Mouse (Mus musculus): ENCODE measurements around the gene Chmp4b.

The Chmp4b gene

GRCm38 (mm10) chr2:154720315-154720714 lies 68.8 kb downstream of the Chmp4b start:
- no peak for DNase-seq (ENCODE audit: low spot score)

DNA sequence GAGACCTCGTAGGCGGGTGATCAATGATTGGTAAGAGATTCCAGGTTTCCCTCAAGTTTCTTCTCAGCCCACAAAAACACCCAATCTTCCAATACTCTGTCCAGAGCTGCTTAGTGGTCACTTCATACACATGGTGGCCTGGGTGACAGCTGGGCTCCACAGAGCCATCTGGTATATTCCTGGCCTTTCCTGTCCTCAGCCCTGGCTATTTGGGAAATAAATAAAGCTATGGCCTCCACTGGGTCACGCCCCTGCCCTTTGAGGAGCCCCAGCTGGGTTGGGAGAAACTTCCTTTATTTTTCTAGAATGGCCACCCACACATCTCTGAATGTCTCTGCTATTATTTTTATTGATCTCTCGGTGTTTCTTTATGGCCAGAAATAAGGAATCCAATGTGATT lies 72.0 kb downstream of the Chmp4b start:
- no peak for DNase-seq (ENCODE audit: low spot score)

DNA sequence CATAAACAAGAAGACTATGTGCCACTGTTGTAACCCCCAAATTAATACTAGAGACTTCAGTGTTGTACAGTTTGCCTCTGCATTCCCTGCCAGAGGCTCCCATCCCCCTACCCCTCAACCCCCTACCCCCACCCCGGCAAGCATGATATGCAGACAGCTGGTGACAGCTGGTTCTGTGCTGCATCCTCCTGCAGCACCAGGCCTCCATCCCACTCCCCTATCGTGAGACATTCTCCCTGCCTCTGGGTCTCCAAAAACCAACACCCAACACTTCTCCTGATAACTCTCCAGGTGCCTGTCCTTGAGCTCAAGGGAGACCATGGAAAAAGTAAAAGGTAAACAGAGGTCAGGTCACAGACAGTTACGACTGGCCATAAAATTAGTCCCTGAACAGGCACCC lies 78.2 kb downstream of the Chmp4b start:
- DNase-seq (ENCODE audit: low spot score) = no peak

DNA sequence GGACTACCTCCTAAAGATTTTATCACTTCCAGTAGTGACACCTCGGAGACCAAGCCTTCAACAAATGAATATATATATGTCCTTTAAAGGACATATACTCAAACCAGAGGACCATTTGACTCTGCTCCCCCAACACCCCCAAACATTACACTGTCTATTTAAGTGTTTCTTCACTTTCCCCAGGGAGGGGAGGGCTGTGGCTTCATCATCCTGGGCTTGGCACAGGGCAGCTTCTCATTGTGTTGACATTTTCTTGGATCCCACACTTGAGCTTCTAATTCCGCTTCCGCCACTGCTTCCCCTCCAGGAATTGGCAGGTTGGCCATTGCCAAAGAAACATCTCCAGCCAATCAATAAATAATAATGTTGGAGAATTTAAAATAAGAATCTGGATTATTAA lies 79.3 kb downstream of the Chmp4b start:
- no peak for DNase-seq (ENCODE audit: low spot score)

GRCm38 (mm10) chr2:154731916-154732315 lies 80.4 kb downstream of the Chmp4b start:
- no peak for DNase-seq (ENCODE audit: low spot score)

- DNase-seq (ENCODE audit: low spot score) = no peak
Observed at GRCm38 (mm10) chr2:154732503-154733141, 81.1 kb downstream of the Chmp4b start.

DNA sequence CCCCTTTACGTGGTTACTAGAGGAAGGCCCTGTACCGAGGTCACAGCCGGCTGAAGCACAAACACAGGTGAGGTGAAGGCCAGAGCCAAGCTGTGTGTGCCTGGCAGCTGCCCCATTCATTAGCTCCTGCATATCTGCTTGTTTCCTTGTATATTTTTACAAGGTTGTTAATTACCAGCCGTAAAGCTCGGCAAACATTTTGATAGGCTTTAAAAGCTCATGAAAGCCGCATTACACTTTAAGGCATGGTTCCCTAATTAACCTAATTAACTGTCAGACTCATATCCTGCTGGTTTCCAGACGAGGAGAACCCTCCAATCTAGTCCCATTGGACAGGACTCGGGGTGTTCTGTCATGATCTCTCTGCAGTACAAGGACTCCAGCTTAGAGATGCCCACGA lies 83.5 kb downstream of the Chmp4b start:
- DNase-seq (ENCODE audit: low spot score) = no peak

DNA sequence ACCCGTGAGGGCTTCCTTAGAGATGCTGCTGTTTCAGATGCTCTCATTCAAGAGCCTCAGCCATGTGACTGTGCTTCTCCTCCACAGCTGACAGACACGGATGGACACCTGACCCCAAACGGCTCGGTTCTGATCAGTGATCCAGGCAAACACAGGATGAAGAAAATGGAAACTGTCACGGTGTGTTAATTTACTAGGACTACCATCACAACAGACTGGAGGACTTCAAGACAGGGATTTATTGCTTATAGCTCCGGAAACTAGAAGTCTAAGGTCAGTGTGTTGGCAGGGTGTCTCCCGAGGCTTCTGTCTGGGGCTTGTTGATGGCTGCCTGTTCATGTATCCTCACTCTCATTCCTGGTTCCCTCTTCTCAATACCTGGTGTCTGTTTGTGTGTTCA lies 83.9 kb downstream of the Chmp4b start:
- DNase-seq (ENCODE audit: low spot score) = no peak

DNA sequence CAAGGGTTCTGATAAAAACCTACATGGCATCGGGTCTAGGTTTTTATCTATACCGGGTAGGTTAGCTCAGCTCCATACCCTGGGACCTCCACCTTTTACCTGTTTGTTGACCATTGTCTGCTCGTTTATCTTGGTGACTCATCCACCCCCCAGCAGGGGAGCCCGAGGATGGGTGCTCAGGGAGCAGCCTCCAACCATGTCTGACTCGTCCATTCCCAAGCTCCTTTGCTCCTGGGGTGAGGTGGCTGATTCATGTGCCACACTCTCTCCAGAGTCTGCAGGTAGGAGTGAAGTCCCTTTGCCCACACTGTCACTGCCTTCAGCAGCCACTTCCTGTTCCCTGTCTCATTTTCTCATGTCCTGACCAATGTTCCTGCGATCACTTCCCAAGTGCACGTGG lies 84.5 kb downstream of the Chmp4b start:
- no peak for DNase-seq (ENCODE audit: low spot score)

GRCm38 (mm10) chr2:154738621-154739020 lies 87.1 kb downstream of the Chmp4b start:
- DNase-seq (ENCODE audit: low spot score) = no peak

DNA sequence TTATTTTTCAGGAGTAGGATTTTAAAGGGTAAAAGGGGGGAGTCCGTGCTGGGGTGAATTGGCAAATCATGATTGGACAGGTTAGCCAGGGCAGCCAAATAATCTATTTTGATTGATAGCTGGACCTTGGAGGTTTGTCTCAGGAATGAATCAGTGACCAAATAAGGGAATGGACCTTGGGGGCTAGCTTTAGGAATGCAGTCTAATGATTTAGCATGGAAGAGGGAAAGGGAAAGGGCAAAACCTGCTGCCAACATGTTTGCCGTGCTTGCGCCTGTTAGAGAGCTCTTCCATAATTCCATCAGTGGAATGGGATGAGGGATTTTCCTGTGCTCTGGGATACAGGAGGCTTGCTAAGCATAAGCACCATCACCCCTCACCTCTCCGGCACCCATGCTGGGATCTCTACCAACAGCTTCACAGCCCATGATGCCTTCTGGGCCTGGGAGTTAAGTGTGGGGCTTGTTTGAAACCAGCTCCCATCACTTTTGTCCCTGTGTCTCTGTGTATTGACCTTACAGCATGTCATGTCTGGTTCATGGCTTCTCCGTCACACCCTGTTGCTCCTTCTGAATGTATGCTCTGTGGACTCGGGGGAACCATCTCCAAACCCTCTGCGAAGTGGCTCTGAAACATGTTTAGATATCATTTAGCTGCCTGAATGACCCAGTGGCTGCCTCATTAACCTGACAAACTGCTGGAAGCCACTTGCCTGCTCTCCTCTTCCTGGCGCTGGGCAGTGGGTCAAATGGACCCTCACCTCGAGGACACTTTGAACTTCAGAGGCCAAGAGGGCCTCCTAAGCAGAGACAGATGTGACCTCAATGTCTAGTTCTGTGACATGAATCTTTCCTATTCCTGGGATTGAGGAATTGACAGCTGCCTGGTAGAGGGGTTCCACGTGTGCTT lies 91.7 kb downstream of the Chmp4b start:
- DNase-seq (ENCODE audit: low spot score) = no peak

DNA sequence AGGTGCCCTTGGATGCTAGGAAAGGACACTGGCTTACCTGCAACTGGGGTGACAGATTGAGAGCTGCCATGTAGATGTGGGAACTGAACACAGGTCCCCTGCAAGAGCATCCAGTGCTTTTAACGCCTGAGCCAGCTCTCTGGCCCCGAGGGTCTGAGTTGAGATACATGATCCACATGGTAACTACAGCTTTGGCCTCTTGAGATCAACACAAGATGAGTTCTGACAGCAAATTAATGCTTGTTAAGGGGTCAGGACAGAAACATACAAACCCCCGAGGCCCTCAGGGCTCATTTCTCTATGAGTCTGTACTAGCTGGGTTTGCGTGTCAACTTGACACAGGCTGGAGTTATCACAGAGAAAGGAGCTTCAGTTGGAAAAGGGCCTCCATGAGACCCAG lies 92.4 kb downstream of the Chmp4b start:
- no peak for DNase-seq (ENCODE audit: low spot score)
